Mouse (Mus musculus) spleen, adult 2 months (tissue): Measurements from ENCODE around the gene Unc79.

Experiments
- CTCF ChIP-seq: fragments of 200-500 bp; IDR thresholded peaks from 2 replicates; pipeline ENCODE4 v1.5.1; 2011; ENCODE audit warnings: mild to moderate bottlenecking, inconsistent platforms; ENCODE audit not compliant: insufficient read depth, insufficient read length, insufficient replicate concordance; ENCODE audit errors: extremely low read depth
- POLR2A ChIP-seq: fragments of 200-500 bp; IDR thresholded peaks from 2 replicates; pipeline ENCODE4 v1.6.1; 2011; ENCODE audit warnings: low read depth, low read length, inconsistent platforms

DNA sequence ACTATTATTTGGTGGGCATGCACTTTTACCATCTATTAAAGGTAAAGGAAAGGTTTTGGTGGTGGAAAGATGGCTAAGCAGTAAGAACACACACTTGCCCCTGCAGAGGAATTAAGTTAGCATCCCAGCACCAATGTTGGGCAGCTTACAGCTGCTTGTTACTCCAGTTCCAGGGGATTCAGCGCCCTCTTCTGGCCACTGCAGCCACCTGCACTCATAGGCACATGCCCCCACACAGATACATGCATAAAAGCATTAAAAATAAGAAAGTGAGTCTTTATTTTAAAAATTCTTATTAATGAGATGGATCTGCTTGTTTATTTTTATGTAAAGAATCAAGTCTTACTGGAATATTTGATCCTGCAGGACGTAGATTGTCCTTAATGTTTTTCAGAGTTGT lies 206.3 kb downstream of the Unc79 start:
- no peak for TF ChIP-seq CTCF
- TF ChIP-seq POLR2A = no peak
